Comparison of ENCODE assay signal across 8 mouse cellular contexts in genomic region chr8:116922060-116922757, GRCm38 (mm10). TPM values are rescaled to one million over a fixed set of nuclear protein-coding genes. Genes with fewer than 3 reads are reported as not detected.
DNase-seq lines count a peak whose midpoint lies in the region; ATAC-seq and TF ChIP-seq lines count a peak whose summit lies in the region.

No protein-coding gene starts in this region.

- H3K4me1 ChIP-seq in liver, adult 2 months (ENCODE audit: control insufficient read depth, insufficient read depth, low read length): peaks cover 4% of the 10 kb centered on the region; the same call in 1 of the 2 replicates
- peaks cover 17% of the 10 kb centered on the region for H3K4me1 ChIP-seq in embryonic facial prominence, embryonic 13.5 days
- H3K4me1 ChIP-seq in hindbrain, postnatal 0 days (ENCODE audit: insufficient read depth, low read length): 0 out of 2 replicates have a peak, but pooled peaks cover 3% of the 10 kb centered on the region
- H3K4me1 ChIP-seq in midbrain, postnatal 0 days (ENCODE audit: insufficient read depth, low read length): peaks cover 6% of the 10 kb centered on the region; the same call in 1 of the 2 replicates

- TF ChIP-seq POLR2A in liver, adult 2 months (IDR thresholded peaks at IDR 0.05; ENCODE audit: extremely low read depth, insufficient read depth, low read length): no peak

- H3K4me2 ChIP-seq in embryonic facial prominence, embryonic 13.5 days: peak overlapping the region; percentile 78
- H3K4me2 ChIP-seq in hindbrain, postnatal 0 days (ENCODE audit: low read depth, low read length): peak overlapping the region; percentile 78
- peak overlapping the region; percentile 62 for H3K4me2 ChIP-seq in midbrain, postnatal 0 days (ENCODE audit: low read depth, low read length, poor library complexity, severe bottlenecking)

- intact Hi-C loops in left cerebral cortex, postnatal 25 days (cut with DNase I): loop anchor here (2.0 to 5.0 kb wide), 2 partner anchors 57 to 70 kb away; partner anchors contain the start of genes 1700030J22Rik and Gcsh

- peaks cover 3% of the 10 kb centered on the region; the same call in 1 of the 2 replicates for H3K79me2 ChIP-seq in liver, adult 2 months (ENCODE audit: control insufficient read depth, insufficient read depth, low read length)

- peak overlapping the region; percentile 88 for H3K9ac ChIP-seq in liver, adult 2 months (ENCODE audit: low read depth, low read length)
- H3K9ac ChIP-seq in embryonic facial prominence, embryonic 13.5 days: peak overlapping the region; percentile 87
- H3K9ac ChIP-seq in hindbrain, postnatal 0 days (replicated peaks; ENCODE audit: low read length): peak overlapping the region; percentile 68
- H3K9ac ChIP-seq in midbrain, postnatal 0 days (replicated peaks; ENCODE audit: low read length, poor library complexity, severe bottlenecking): peak overlapping the region; percentile 55

- no peaks in the 10 kb centered on the region for H3K36me3 ChIP-seq in liver, adult 2 months (ENCODE audit: control insufficient read depth, insufficient read depth, low read length)
- peaks cover 11% of the 10 kb centered on the region for H3K36me3 ChIP-seq in embryonic facial prominence, embryonic 13.5 days
- H3K36me3 ChIP-seq in hindbrain, postnatal 0 days (ENCODE audit: insufficient read depth, low read length): no peaks in the 10 kb centered on the region
- no peaks in the 10 kb centered on the region for H3K36me3 ChIP-seq in midbrain, postnatal 0 days (ENCODE audit: insufficient read depth, low read length)

- no peak for DNase-seq in liver, adult 2 months (ENCODE audit: extremely low read depth, low read depth, low spot score)
- no peak for DNase-seq in liver
- no peak for DNase-seq in hindbrain, postnatal 0 days (ENCODE audit: low spot score)
- DNase-seq in midbrain, postnatal 0 days (ENCODE audit: low spot score): no peak
- DNase-seq in embryo, embryonic 10.5 days (ENCODE audit: low spot score): no peak
- no peak for DNase-seq in cerebellum, adult 11 months
- DNase-seq in left cerebral cortex, postnatal 25 days (ENCODE audit: low spot score in 2 of 2): no peak

- no peaks in the 10 kb centered on the region for H3K27me3 ChIP-seq in liver, adult 2 months (ENCODE audit: control insufficient read depth, insufficient read depth, low read length)
- H3K27me3 ChIP-seq in embryonic facial prominence, embryonic 13.5 days: no peaks in the 10 kb centered on the region
- H3K27me3 ChIP-seq in hindbrain, postnatal 0 days (ENCODE audit: insufficient read depth, low read length): no peaks in the 10 kb centered on the region
- no peaks in the 10 kb centered on the region for H3K27me3 ChIP-seq in midbrain, postnatal 0 days (ENCODE audit: insufficient read depth, low read length)

- ATAC-seq in embryonic facial prominence, embryonic 13.5 days (ENCODE audit: insufficient number of reproducible peaks, insufficient read depth, low FRiP score, low TSS enrichment, low read depth): no peak
- ATAC-seq in hindbrain, postnatal 0 days: no peak
- ATAC-seq in midbrain, postnatal 0 days (ENCODE audit: low FRiP score): no peak

- 28% methylated on average over 17 of the region's 17 CpGs for WGBS in liver, adult 2 months
- WGBS in embryonic facial prominence, embryonic 13.5 days: 31% methylated on average over 17 of the region's 17 CpGs
- 34% methylated on average over 17 of the region's 17 CpGs for WGBS in hindbrain, postnatal 0 days
- WGBS in midbrain, postnatal 0 days: 32% methylated on average over 17 of the region's 17 CpGs

- H3K9me3 ChIP-seq in embryonic facial prominence, embryonic 13.5 days: no peaks in the 10 kb centered on the region
- no peaks in the 10 kb centered on the region for H3K9me3 ChIP-seq in hindbrain, postnatal 0 days (ENCODE audit: low read length)
- H3K9me3 ChIP-seq in midbrain, postnatal 0 days (ENCODE audit: low read length): no peaks in the 10 kb centered on the region

- H3K27ac ChIP-seq in liver, adult 2 months (replicated peaks; ENCODE audit: insufficient read depth, low read depth, low read length): peak overlapping the region; percentile 73
- peak overlapping the region; percentile 74; the same call in 1 of the 2 replicates for H3K27ac ChIP-seq in embryonic facial prominence, embryonic 13.5 days
- peak overlapping the region; percentile 89 for H3K27ac ChIP-seq in hindbrain, postnatal 0 days
- H3K27ac ChIP-seq in midbrain, postnatal 0 days (ENCODE audit: low read depth, low read length): no peak overlapping the region

- H3K4me3 ChIP-seq in liver, adult 2 months (ENCODE audit: insufficient read depth, low read depth, low read length): peak overlapping the region; percentile 88
- H3K4me3 ChIP-seq in embryonic facial prominence, embryonic 13.5 days: peak overlapping the region; percentile 78
- H3K4me3 ChIP-seq in hindbrain, postnatal 0 days (ENCODE audit: low read length): peak overlapping the region; percentile 85
- peak overlapping the region; percentile 50 for H3K4me3 ChIP-seq in midbrain, postnatal 0 days (ENCODE audit: low read depth, low read length)

- no peak for TF ChIP-seq CTCF in liver, adult 2 months (IDR thresholded peaks at IDR 0.05; ENCODE audit: low read depth, low read length)
- no peak for TF ChIP-seq CTCF in hindbrain, postnatal 0 days (IDR thresholded peaks at IDR 0.05; ENCODE audit: low read depth)
- no peak for TF ChIP-seq CTCF in midbrain, postnatal 0 days (IDR thresholded peaks at IDR 0.05)

RNA-seq across cellular contexts. Expression of gene Cenpn, which starts 0.7 kb away (rescaled TPM):
- total RNA-seq in liver, adult 2 months (2014; rRNA removed): 0.74 and 1.3 TPM in 2 replicates
- polyA plus RNA-seq in liver, adult 2 months (2012; rRNA removed): 0.44 and 0.72 TPM in 2 replicates
- polyA plus RNA-seq in embryonic facial prominence, embryonic 13.5 days (2015; fragmentation: Nextera tagmentation; extraction: Ambion mirVana): 42.6 and 44.5 TPM in 2 replicates
- 4.3 and 4.7 TPM in 2 replicates for total RNA-seq in hindbrain, postnatal 0 days (2014; rRNA removed)
- 8.4 and 9.8 TPM in 2 replicates for polyA plus RNA-seq in hindbrain, postnatal 0 days (2015; fragmentation: Nextera tagmentation; extraction: Ambion mirVana)
- 2.6 and 3.3 TPM in 2 replicates for total RNA-seq in midbrain, postnatal 0 days (2014; rRNA removed)
- 4.2 and 5.8 TPM in 2 replicates for polyA plus RNA-seq in midbrain, postnatal 0 days (2015; fragmentation: Nextera tagmentation; extraction: Ambion mirVana)
- total RNA-seq in left cerebral cortex, postnatal 25 days (2021): 1 to 10 TPM; 1.3 to 1.6 TPM

RNA-seq across cellular contexts. Expression of gene Cmc2, which starts 1.0 kb away (rescaled TPM):
- 9.3 and 10.9 TPM in 2 replicates for total RNA-seq in liver, adult 2 months (2014; rRNA removed)
- 4.2 and 5.2 TPM in 2 replicates for polyA plus RNA-seq in liver, adult 2 months (2012; rRNA removed)
- 78.7 and 80.7 TPM in 2 replicates for polyA plus RNA-seq in embryonic facial prominence, embryonic 13.5 days (2015; fragmentation: Nextera tagmentation; extraction: Ambion mirVana)
- 12.6 and 16.8 TPM in 2 replicates for total RNA-seq in hindbrain, postnatal 0 days (2014; rRNA removed)
- polyA plus RNA-seq in hindbrain, postnatal 0 days (2015; fragmentation: Nextera tagmentation; extraction: Ambion mirVana): 36.3 TPM in 2 replicates
- total RNA-seq in midbrain, postnatal 0 days (2014; rRNA removed): 8.8 and 16.8 TPM in 2 replicates
- 24.8 and 24.9 TPM in 2 replicates for polyA plus RNA-seq in midbrain, postnatal 0 days (2015; fragmentation: Nextera tagmentation; extraction: Ambion mirVana)
- total RNA-seq in left cerebral cortex, postnatal 25 days (2021): 10 to 100 TPM; 15.9 to 20.2 TPM

RNA-seq across cellular contexts. Expression of gene Atmin, which starts 21.0 kb away (rescaled TPM):
- total RNA-seq in liver, adult 2 months (2014; rRNA removed): 2.9 and 3.7 TPM in 2 replicates
- polyA plus RNA-seq in liver, adult 2 months (2012; rRNA removed): 3.9 and 4.1 TPM in 2 replicates
- 9.0 and 10.0 TPM in 2 replicates for polyA plus RNA-seq in embryonic facial prominence, embryonic 13.5 days (2015; fragmentation: Nextera tagmentation; extraction: Ambion mirVana)
- 40.7 and 47.3 TPM in 2 replicates for total RNA-seq in hindbrain, postnatal 0 days (2014; rRNA removed)
- polyA plus RNA-seq in hindbrain, postnatal 0 days (2015; fragmentation: Nextera tagmentation; extraction: Ambion mirVana): 18.3 and 20.8 TPM in 2 replicates
- 45.3 and 47.1 TPM in 2 replicates for total RNA-seq in midbrain, postnatal 0 days (2014; rRNA removed)
- polyA plus RNA-seq in midbrain, postnatal 0 days (2015; fragmentation: Nextera tagmentation; extraction: Ambion mirVana): 20.1 and 22.7 TPM in 2 replicates
- 10 to 100 TPM; 60.8 to 62.8 TPM for total RNA-seq in left cerebral cortex, postnatal 25 days (2021)

RNA-seq across cellular contexts. Expression of gene 1700030J22Rik, which starts 56.5 kb away (rescaled TPM):
- 0.13 and 0.18 TPM in 2 replicates for total RNA-seq in liver, adult 2 months (2014; rRNA removed)
- polyA plus RNA-seq in liver, adult 2 months (2012; rRNA removed): 0.15 and 0.20 TPM in 2 replicates
- 2.4 and 2.7 TPM in 2 replicates for polyA plus RNA-seq in embryonic facial prominence, embryonic 13.5 days (2015; fragmentation: Nextera tagmentation; extraction: Ambion mirVana)
- total RNA-seq in hindbrain, postnatal 0 days (2014; rRNA removed): 5.2 and 7.0 TPM in 2 replicates
- 5.7 and 5.8 TPM in 2 replicates for polyA plus RNA-seq in hindbrain, postnatal 0 days (2015; fragmentation: Nextera tagmentation; extraction: Ambion mirVana)
- 6.1 and 11.0 TPM in 2 replicates for total RNA-seq in midbrain, postnatal 0 days (2014; rRNA removed)
- 7.8 and 8.4 TPM in 2 replicates for polyA plus RNA-seq in midbrain, postnatal 0 days (2015; fragmentation: Nextera tagmentation; extraction: Ambion mirVana)
- 10 to 100 TPM; 11.1 to 13.3 TPM for total RNA-seq in left cerebral cortex, postnatal 25 days (2021)
